Mouse (Mus musculus) forebrain, embryonic 12.5 days (tissue): ENCODE data around the gene Cldn12. TPM values are rescaled to one million over a fixed set of nuclear protein-coding genes. Genes with fewer than 3 reads are reported as not detected.

Source experiments
- ATAC-seq: fragments of 200-750 bp; cut with Nextera tagmentation; 2 replicates; pipeline ENCODE4 v1.8.0; 2017; ENCODE audit warnings: moderate TSS enrichment; ENCODE audit not compliant: low FRiP score
- H3K27ac ChIP-seq: fragments of 300-500 bp; sonication (generic); 2 replicates; pipeline ENCODE4 v1.5.1; 2016; ENCODE audit warnings: mild to moderate bottlenecking
- H3K27me3 ChIP-seq: fragments of 300-500 bp; sonication (generic); 2 replicates; pipeline ENCODE4 v1.6.1; 2016; ENCODE audit warnings: mild to moderate bottlenecking
- H3K36me3 ChIP-seq: fragments of 300-500 bp; sonication (generic); replicated peaks from 2 replicates; pipeline ENCODE4 v1.6.1; 2016; ENCODE audit warnings: mild to moderate bottlenecking
- H3K4me1 ChIP-seq: fragments of 300-500 bp; sonication (generic); 2 replicates; pipeline ENCODE4 v1.6.1; 2016
- H3K4me2 ChIP-seq: fragments of 300-500 bp; sonication (generic); 2 replicates; pipeline ENCODE4 v1.6.1; 2016; ENCODE audit warnings: mild to moderate bottlenecking, moderate library complexity
- H3K4me3 ChIP-seq: fragments of 300-500 bp; sonication (generic); replicated peaks from 2 replicates; pipeline ENCODE4 v1.5.1; 2016; ENCODE audit warnings: mild to moderate bottlenecking
- H3K9ac ChIP-seq: fragments of 300-500 bp; sonication (generic); 2 replicates; pipeline ENCODE4 v1.6.1; 2016; ENCODE audit warnings: mild to moderate bottlenecking
- H3K9me3 ChIP-seq: fragments of 300-500 bp; sonication (generic); 2 replicates; pipeline ENCODE4 v1.6.1; 2016
- WGBS: fragments of 180-500 bp; shearing (Covaris S2); methylation state at CpG from one replicate; pipeline ENCODE4 v1.1.7; 2016; 5-methylcytosine and 5-hydroxymethylcytosine counted together
- polyA plus RNA-seq: library from polyadenylated mRNA; unstranded; fragments of >200 nt; fragmentation: Nextera tagmentation; extraction: Ambion mirVana; gene quantifications from 2 replicates; pipeline ENCODE4 v1.2.1, GENCODE M21; 2016

Cldn12 gene
- polyA plus RNA-seq, 1 experiment from 2014 or later, result 32.0 TPM

GRCm38 (mm10) chr5:5511401-5511800 is 3.4 kb downstream of the Cldn12 start:
- no peaks in the 10 kb centered on the region for H3K9me3 ChIP-seq
- H3K4me1 ChIP-seq, result peaks cover 44% of the 10 kb centered on the region
- peaks cover 6% of the 10 kb centered on the region; the same call in 1 of the 2 replicates for H3K36me3 ChIP-seq
- no peak overlapping the region for H3K4me3 ChIP-seq
- no peak overlapping the region for H3K9ac ChIP-seq
- no peaks in the 10 kb centered on the region for H3K27me3 ChIP-seq
- H3K4me2 ChIP-seq, result no peak overlapping the region
- no peak overlapping the region for H3K27ac ChIP-seq
- 69% methylated on average over 3 of the region's 3 CpGs for WGBS
- no peak for ATAC-seq

- H3K4me3 ChIP-seq, result no peak overlapping the region
- H3K4me2 ChIP-seq, result 0 out of 2 replicates have a peak overlapping the region, but pooled peaks have one; percentile 2
- H3K27ac ChIP-seq, result peak overlapping the region; percentile 56
- no peaks in the 10 kb centered on the region for H3K9me3 ChIP-seq
- H3K4me1 ChIP-seq, result peaks cover 44% of the 10 kb centered on the region
- peaks cover 6% of the 10 kb centered on the region; the same call in 1 of the 2 replicates for H3K36me3 ChIP-seq
- no peak overlapping the region for H3K9ac ChIP-seq
- no peak for ATAC-seq
- H3K27me3 ChIP-seq, result no peaks in the 10 kb centered on the region
- WGBS, result 35% methylated on average over 5 of the region's 5 CpGs
These were observed 3.8 kb downstream of the Cldn12 start for GRCm38 (mm10) chr5:5510989-5511388.

GRCm38 (mm10) chr5:5510304-5510887 is 4.4 kb downstream of the Cldn12 start:
- Histone ChIP-seq H3K36me3 (peaks cover 6% of the 10 kb centered on the region; the same call in 1 of the 2 replicates), H3K27ac (no peak overlapping the region), H3K4me2 (0 out of 2 replicates have a peak overlapping the region, but pooled peaks have one; percentile 2), H3K9ac (no peak overlapping the region), H3K4me3 (no peak overlapping the region), H3K27me3 (no peaks in the 10 kb centered on the region), H3K9me3 (no peaks in the 10 kb centered on the region), H3K4me1 (peaks cover 44% of the 10 kb centered on the region)
- WGBS, result 37% methylated on average over 10 of the region's 10 CpGs
- no peak for ATAC-seq

- 71% methylated on average over 10 of the region's 10 CpGs for WGBS
- Histone ChIP-seq H3K36me3 (peaks cover 6% of the 10 kb centered on the region; the same call in 1 of the 2 replicates), H3K27me3 (no peaks in the 10 kb centered on the region), H3K9ac (no peak overlapping the region), H3K4me3 (no peak overlapping the region), H3K4me1 (peaks cover 38% of the 10 kb centered on the region), H3K9me3 (no peaks in the 10 kb centered on the region), H3K4me2 (peak overlapping the region; percentile 34), H3K27ac (peak overlapping the region; percentile 65)
- peak; percentile 17 for ATAC-seq
These were observed 6.5 kb downstream of the Cldn12 start for GRCm38 (mm10) chr5:5508231-5508630.

- ATAC-seq, result peak; percentile 82
- H3K4me3 ChIP-seq, result no peak overlapping the region
- no peaks in the 10 kb centered on the region for H3K9me3 ChIP-seq
- H3K4me1 ChIP-seq, result peaks cover 35% of the 10 kb centered on the region
- H3K27ac ChIP-seq, result peak overlapping the region; percentile 65
- peaks cover 6% of the 10 kb centered on the region; the same call in 1 of the 2 replicates for H3K36me3 ChIP-seq
- 21% methylated on average over 20 of the region's 20 CpGs for WGBS
- H3K9ac ChIP-seq, result no peak overlapping the region
- H3K4me2 ChIP-seq, result peak overlapping the region; percentile 34
- H3K27me3 ChIP-seq, result no peaks in the 10 kb centered on the region
These were observed 7.0 kb downstream of the Cldn12 start for GRCm38 (mm10) chr5:5507701-5508225.

- Histone ChIP-seq H3K9ac (no peak overlapping the region), H3K27ac (no peak overlapping the region), H3K27me3 (no peaks in the 10 kb centered on the region), H3K9me3 (no peaks in the 10 kb centered on the region), H3K4me2 (no peak overlapping the region), H3K4me1 (peaks cover 21% of the 10 kb centered on the region), H3K36me3 (no peaks in the 10 kb centered on the region; the same call in 1 of the 2 replicates), H3K4me3 (no peak overlapping the region)
- ATAC-seq, result no peak
- 90% methylated on average over 13 of the region's 13 CpGs for WGBS
These were observed 10.3 kb downstream of the Cldn12 start for GRCm38 (mm10) chr5:5504456-5504855.

- no peak overlapping the region for H3K9ac ChIP-seq
- no peak for ATAC-seq
- no peaks in the 10 kb centered on the region for H3K9me3 ChIP-seq
- no peak overlapping the region for H3K4me3 ChIP-seq
- WGBS, result 80% methylated on average over 4 of the region's 4 CpGs
- H3K27ac ChIP-seq, result no peak overlapping the region
- H3K4me1 ChIP-seq, result peaks cover 13% of the 10 kb centered on the region
- no peak overlapping the region for H3K4me2 ChIP-seq
- no peaks in the 10 kb centered on the region; the same call in 1 of the 2 replicates for H3K36me3 ChIP-seq
- no peaks in the 10 kb centered on the region for H3K27me3 ChIP-seq
These were observed 11.4 kb downstream of the Cldn12 start for GRCm38 (mm10) chr5:5503381-5503780.

GRCm38 (mm10) chr5:5501583-5501982 is 13.2 kb downstream of the Cldn12 start:
- Histone ChIP-seq H3K4me3 (no peak overlapping the region), H3K27ac (no peak overlapping the region), H3K27me3 (no peaks in the 10 kb centered on the region), H3K36me3 (no peaks in the 10 kb centered on the region; the same call in 1 of the 2 replicates), H3K9me3 (no peaks in the 10 kb centered on the region), H3K4me1 (no peaks in the 10 kb centered on the region), H3K4me2 (no peak overlapping the region), H3K9ac (no peak overlapping the region)
- no peak for ATAC-seq
- 91% methylated on average over 2 of the region's 2 CpGs for WGBS

GRCm38 (mm10) chr5:5496393-5496792 is 18.4 kb downstream of the Cldn12 start:
- Histone ChIP-seq H3K4me2 (no peak overlapping the region), H3K36me3 (no peaks in the 10 kb centered on the region), H3K9ac (no peak overlapping the region), H3K27ac (no peak overlapping the region), H3K27me3 (no peaks in the 10 kb centered on the region), H3K4me1 (0 out of 2 replicates have a peak, but pooled peaks cover 4% of the 10 kb centered on the region), H3K9me3 (no peaks in the 10 kb centered on the region), H3K4me3 (no peak overlapping the region)
- 49% methylated on average over 3 of the region's 3 CpGs for WGBS
- ATAC-seq, result peak; percentile 59; the same call in 1 of the 2 replicates

GRCm38 (mm10) chr5:5495042-5495441 is 19.7 kb downstream of the Cldn12 start:
- Histone ChIP-seq H3K4me2 (no peak overlapping the region), H3K27ac (no peak overlapping the region), H3K9me3 (no peaks in the 10 kb centered on the region), H3K27me3 (no peaks in the 10 kb centered on the region), H3K9ac (no peak overlapping the region), H3K4me3 (no peak overlapping the region), H3K36me3 (no peaks in the 10 kb centered on the region), H3K4me1 (0 out of 2 replicates have a peak, but pooled peaks cover 4% of the 10 kb centered on the region)
- ATAC-seq, result 0 out of 2 replicates have a peak, but pooled peaks have one; percentile 42
- WGBS, result 91% methylated on average over 4 of the region's 4 CpGs

GRCm38 (mm10) chr5:5494269-5495005 is 20.3 kb downstream of the Cldn12 start:
- WGBS, result 43% methylated on average over 16 of the region's 16 CpGs
- peak; percentile 69 for ATAC-seq

GRCm38 (mm10) chr5:5492163-5492562 is 22.6 kb downstream of the Cldn12 start:
- 97% methylated on average over 4 of the region's 4 CpGs for WGBS
- Histone ChIP-seq H3K36me3 (no peaks in the 10 kb centered on the region), H3K9ac (no peak overlapping the region), H3K4me3 (no peak overlapping the region), H3K4me1 (0 out of 2 replicates have a peak, but pooled peaks cover 4% of the 10 kb centered on the region), H3K27ac (no peak overlapping the region), H3K9me3 (no peaks in the 10 kb centered on the region), H3K27me3 (no peaks in the 10 kb centered on the region), H3K4me2 (no peak overlapping the region)
- ATAC-seq, result no peak

More at GRCm38 (mm10) chr5:5494269-5495005, 20.3 kb downstream of the Cldn12 start:
- Histone ChIP-seq H3K27me3 (no peaks in the 10 kb centered on the region), H3K4me2 (no peak overlapping the region), H3K9me3 (no peaks in the 10 kb centered on the region), H3K4me3 (no peak overlapping the region), H3K36me3 (no peaks in the 10 kb centered on the region), H3K4me1 (0 out of 2 replicates have a peak, but pooled peaks cover 4% of the 10 kb centered on the region), H3K27ac (no peak overlapping the region), H3K9ac (no peak overlapping the region)
